Mouse (Mus musculus) liver, adult 2 months (tissue): Measurements from ENCODE around the gene Rph3al. TPM values are rescaled to one million over a fixed set of nuclear protein-coding genes. Genes with fewer than 3 reads are reported as not detected.

Experiments used
- DNase-seq: peaks from one replicate; pipeline ENCODE4 v3.0.0-alpha.2; 2011; ENCODE audit warnings: low read depth, low spot score; ENCODE audit errors: extremely low read depth
- H3K27ac ChIP-seq: fragments of 200-500 bp; replicated peaks from 2 replicates; pipeline ENCODE4 v1.5.1; 2012; ENCODE audit warnings: low read depth, mild to moderate bottlenecking, control low read depth, inconsistent platforms, low read length; ENCODE audit not compliant: insufficient read depth
- H3K27me3 ChIP-seq: fragments of 200-500 bp; 2 replicates; pipeline ENCODE4 v1.6.1; 2012; ENCODE audit warnings: mild to moderate bottlenecking, moderate library complexity, low read length, inconsistent platforms; ENCODE audit not compliant: control insufficient read depth, insufficient read depth
- H3K36me3 ChIP-seq: fragments of 200-500 bp; 2 replicates; pipeline ENCODE4 v1.6.1; 2012; ENCODE audit warnings: low read length, inconsistent platforms; ENCODE audit not compliant: control insufficient read depth, insufficient read depth
- H3K4me1 ChIP-seq: fragments of 200-500 bp; 2 replicates; pipeline ENCODE4 v1.6.1; 2011; ENCODE audit warnings: low read length; ENCODE audit not compliant: control insufficient read depth, insufficient read depth
- H3K4me3 ChIP-seq: fragments of 200-500 bp; 2 replicates; pipeline ENCODE4 v1.5.1; 2011; ENCODE audit warnings: low read depth, mild to moderate bottlenecking, control low read depth, low read length, moderate library complexity; ENCODE audit not compliant: insufficient read depth
- H3K79me2 ChIP-seq: fragments of 200-500 bp; 2 replicates; pipeline ENCODE4 v1.6.1; 2012; ENCODE audit warnings: inconsistent platforms, mild to moderate bottlenecking, low read length, moderate library complexity; ENCODE audit not compliant: control insufficient read depth, insufficient read depth
- H3K9ac ChIP-seq: fragments of 200-500 bp; 2 replicates; pipeline ENCODE4 v1.6.1; 2012; ENCODE audit warnings: low read depth, mild to moderate bottlenecking, control low read depth, inconsistent platforms, low read length
- CTCF ChIP-seq: fragments of 200-500 bp; IDR thresholded peaks from 2 replicates; pipeline ENCODE4 v1.5.1; 2011; ENCODE audit warnings: low read depth, low read length, control low read depth
- POLR2A ChIP-seq: fragments of 200-500 bp; IDR thresholded peaks from 2 replicates; pipeline ENCODE4 v1.6.1; 2011; ENCODE audit warnings: low read length, control low read depth; ENCODE audit not compliant: insufficient read depth; ENCODE audit errors: extremely low read depth
- WGBS: fragments of 180-500 bp; shearing (Covaris S2); methylation state at CpG from one replicate; pipeline ENCODE4 v1.1.7; 2018; 5-methylcytosine and 5-hydroxymethylcytosine counted together
- polyA plus RNA-seq: library from polyadenylated mRNA; depleted of rRNA; stranded (reverse); fragments of >200 nt; gene quantifications from 2 replicates; pipeline ENCODE4 v1.2.3, GENCODE M21; 2012; rRNA removed
- total RNA-seq: library from RNA; depleted of rRNA; stranded (reverse); fragments of >200 nt; gene quantifications from 2 replicates; pipeline ENCODE4 v1.2.3, GENCODE M21; 2014; rRNA removed

Gene Rph3al
- total and polyA plus RNA-seq, 2 experiments = 1.3 to 2.4 TPM

- Histone ChIP-seq H3K4me1 (no peaks in the 10 kb centered on the region), H3K27me3 (no peaks in the 10 kb centered on the region), H3K36me3 (no peaks in the 10 kb centered on the region), H3K79me2 (no peaks in the 10 kb centered on the region), H3K4me3 (no peak overlapping the region), H3K9ac (no peak overlapping the region), H3K27ac (no peak overlapping the region)
- TF ChIP-seq POLR2A = no peak
- no peak for DNase-seq
- WGBS = 83% methylated on average over 5 of the region's 5 CpGs
Observed at GRCm38 (mm10) chr11:75783799-75784198, 154.4 kb downstream of the Rph3al start.

GRCm38 (mm10) chr11:75781919-75782318 lies 156.3 kb downstream of the Rph3al start:
- Histone ChIP-seq H3K36me3 (no peaks in the 10 kb centered on the region), H3K27me3 (no peaks in the 10 kb centered on the region), H3K4me1 (no peaks in the 10 kb centered on the region), H3K4me3 (no peak overlapping the region), H3K27ac (no peak overlapping the region), H3K9ac (no peak overlapping the region), H3K79me2 (no peaks in the 10 kb centered on the region)
- peak; percentile 33 for DNase-seq
- TF ChIP-seq POLR2A (no peak), CTCF (peak; percentile 82)
- WGBS = 25% methylated on average over 6 of the region's 6 CpGs

Other genes starting within 250 kb of the Rph3al start
- gene Ywhae, start 205.6 kb downstream of the Rph3al start, total RNA-seq = 74.6 and 87.7 TPM in 2 replicates
- gene Ywhae, start 205.6 kb downstream of the Rph3al start, polyA plus RNA-seq = 90.7 and 96.7 TPM in 2 replicates
- 0.09 and 0.13 TPM in 2 replicates for gene Doc2b, start 142.4 kb downstream of the Rph3al start, total RNA-seq
- gene Doc2b, start 142.4 kb downstream of the Rph3al start, polyA plus RNA-seq = 0.05 and 0.07 TPM in 2 replicates
- gene 1700016K19Rik, start 61.5 kb upstream of the Rph3al start, total RNA-seq = not detected in 2 replicates
- 0.12 TPM in 1 of 2 replicates, not detected in the other for gene 1700016K19Rik, start 61.5 kb upstream of the Rph3al start, polyA plus RNA-seq
- gene Rflnb, start 89.4 kb upstream of the Rph3al start, total RNA-seq = 0.37 and 0.67 TPM in 2 replicates
- 0.44 and 0.69 TPM in 2 replicates for gene Rflnb, start 89.4 kb upstream of the Rph3al start, polyA plus RNA-seq
- 18.9 and 22.8 TPM in 2 replicates for gene Vps53, start 241.2 kb upstream of the Rph3al start, total RNA-seq
- 19.3 and 22.4 TPM in 2 replicates for gene Vps53, start 241.2 kb upstream of the Rph3al start, polyA plus RNA-seq
- 3.0 and 3.4 TPM in 2 replicates for gene Fam57a, start 241.2 kb upstream of the Rph3al start, total RNA-seq
- gene Fam57a, start 241.2 kb upstream of the Rph3al start, polyA plus RNA-seq = 3.5 and 5.3 TPM in 2 replicates